Mouse (Mus musculus): Measurements from ENCODE around the gene C530008M17Rik. TPM values are rescaled to one million over a fixed set of nuclear protein-coding genes. Genes with fewer than 3 reads are reported as not detected.

The C530008M17Rik gene
- polyA plus RNA-seq, 1 experiment from 2014 or later: 44.6 TPM

DNA sequence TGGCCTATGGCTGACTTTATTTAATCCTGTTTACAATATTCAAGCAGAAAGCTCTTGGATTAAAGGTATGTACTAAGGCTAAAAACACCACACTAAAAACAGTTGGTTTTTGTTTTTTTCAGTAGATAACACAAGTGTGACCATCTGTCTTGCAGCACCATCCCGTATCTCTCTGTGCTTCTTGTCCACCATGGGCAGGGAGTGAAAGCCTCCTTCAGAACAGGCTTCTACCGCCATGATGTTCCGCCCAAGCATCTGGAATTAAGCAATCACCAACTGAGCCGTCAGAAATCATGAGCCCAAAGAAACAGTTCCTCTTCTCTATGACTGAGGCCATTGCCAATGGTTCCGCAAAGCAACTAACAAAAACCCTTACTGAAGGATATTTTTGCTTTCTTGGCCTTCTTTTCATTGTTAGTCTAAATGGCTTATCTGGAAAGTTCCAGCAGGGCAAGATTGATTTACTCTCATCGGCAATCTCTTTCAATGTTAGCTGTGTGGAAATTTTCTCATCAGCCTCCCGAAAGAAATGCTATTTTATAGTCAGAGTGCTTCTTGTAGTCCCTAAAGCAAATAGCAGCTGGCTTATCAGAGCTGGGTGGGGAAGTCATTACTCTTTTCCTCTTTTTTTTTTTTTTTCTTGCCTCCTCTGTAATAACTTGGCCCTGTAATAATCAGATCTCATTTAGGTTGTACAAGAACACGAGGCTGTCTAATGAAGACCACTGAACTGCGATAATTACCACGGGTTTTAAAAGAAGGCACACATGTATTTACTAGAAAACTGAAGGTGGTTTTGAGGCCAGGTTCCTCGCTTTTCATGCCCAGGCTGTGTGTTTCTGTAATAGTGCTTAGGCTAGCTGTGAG, 49.2 kb downstream of the C530008M17Rik start:
- peaks cover 17% of the 10 kb centered on the region for H3K4me1 ChIP-seq (ENCODE audit: control insufficient read depth, insufficient read depth, low read length)
- H3K36me3 ChIP-seq (ENCODE audit: control insufficient read depth, insufficient read depth, low read length): no peaks in the 10 kb centered on the region
- H3K9ac ChIP-seq (ENCODE audit: low read length): no peak overlapping the region
- no peak overlapping the region for H3K4me3 ChIP-seq (ENCODE audit: low read depth, low read length)
- H3K9me3 ChIP-seq (replicated peaks; ENCODE audit: control insufficient read depth, low read length): no peaks in the 10 kb centered on the region
- H3K27me3 ChIP-seq (replicated peaks; ENCODE audit: control insufficient read depth, insufficient read depth, low read length): no peaks in the 10 kb centered on the region
- no peak for DNase-seq (ENCODE audit: low spot score)
- WGBS: 70% methylated on average over 11 of the region's 11 CpGs
- H3K4me2 ChIP-seq (ENCODE audit: low read length): no peak overlapping the region
- H3K27ac ChIP-seq (ENCODE audit: low read depth, low read length): no peak overlapping the region
- ATAC-seq: no peak

DNA sequence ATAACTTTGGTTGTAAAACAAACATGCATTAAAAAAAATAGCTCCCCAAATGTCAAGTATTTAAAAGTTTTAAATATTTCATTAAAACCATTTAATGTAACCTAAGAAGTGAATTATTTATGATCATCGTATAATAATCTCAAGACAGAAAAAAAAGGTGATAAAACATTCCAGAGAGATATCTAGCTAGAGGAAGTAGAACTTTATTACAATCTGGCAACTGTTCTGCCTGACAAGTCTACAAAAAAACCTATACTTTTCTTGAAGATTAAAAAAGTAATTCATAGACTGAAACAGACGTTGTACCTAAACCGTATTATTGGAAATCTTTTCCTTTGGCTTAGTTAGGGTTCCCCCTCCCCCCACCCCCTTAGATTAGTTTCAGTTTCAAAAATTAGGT, 50.8 kb downstream of the C530008M17Rik start:
- DNase-seq (ENCODE audit: low spot score) (no peak), ATAC-seq (no peak)
- Histone ChIP-seq H3K36me3 (ENCODE audit: control insufficient read depth, insufficient read depth, low read length) (no peaks in the 10 kb centered on the region), H3K27ac (ENCODE audit: low read depth, low read length) (no peak overlapping the region), H3K4me1 (ENCODE audit: control insufficient read depth, insufficient read depth, low read length) (peaks cover 8% of the 10 kb centered on the region), H3K9ac (ENCODE audit: low read length) (no peak overlapping the region), H3K27me3 (replicated peaks; ENCODE audit: control insufficient read depth, insufficient read depth, low read length) (no peaks in the 10 kb centered on the region), H3K4me3 (ENCODE audit: low read depth, low read length) (no peak overlapping the region), H3K4me2 (ENCODE audit: low read length) (no peak overlapping the region), H3K9me3 (replicated peaks; ENCODE audit: control insufficient read depth, low read length) (no peaks in the 10 kb centered on the region)
- WGBS: 91% methylated on average over 3 of the region's 3 CpGs

DNA sequence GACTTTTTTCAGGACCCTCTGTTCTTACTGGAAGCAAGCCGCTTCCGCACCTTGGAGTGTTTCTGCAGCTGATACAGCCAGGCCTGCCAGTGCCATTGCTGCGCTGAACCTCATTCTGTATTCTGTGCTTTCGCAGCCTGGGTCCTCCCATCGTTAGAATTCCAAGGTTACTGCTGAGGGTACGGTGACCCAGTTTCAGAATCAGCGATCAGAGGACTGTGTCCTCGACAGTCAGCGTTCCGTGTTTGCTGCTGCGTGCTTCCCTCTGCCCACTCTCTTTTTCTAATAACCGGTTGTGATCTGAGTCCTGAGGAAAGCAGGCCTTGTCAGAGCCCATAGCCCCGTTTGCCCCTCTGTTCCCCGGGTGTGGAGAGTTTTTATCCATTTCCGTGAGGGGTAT, 51.7 kb downstream of the C530008M17Rik start:
- no peaks in the 10 kb centered on the region for H3K27me3 ChIP-seq (replicated peaks; ENCODE audit: control insufficient read depth, insufficient read depth, low read length)
- ATAC-seq (no peak), DNase-seq (ENCODE audit: low spot score) (no peak)
- H3K9me3 ChIP-seq (replicated peaks; ENCODE audit: control insufficient read depth, low read length): no peaks in the 10 kb centered on the region
- H3K36me3 ChIP-seq (ENCODE audit: control insufficient read depth, insufficient read depth, low read length): no peaks in the 10 kb centered on the region
- H3K9ac ChIP-seq (ENCODE audit: low read length): no peak overlapping the region
- H3K4me1 ChIP-seq (ENCODE audit: control insufficient read depth, insufficient read depth, low read length): no peaks in the 10 kb centered on the region; the same call in 1 of the 2 replicates
- H3K27ac ChIP-seq (ENCODE audit: low read depth, low read length): 0 out of 2 replicates have a peak overlapping the region, but pooled peaks have one; percentile 27
- H3K4me2 ChIP-seq (ENCODE audit: low read length): no peak overlapping the region
- H3K4me3 ChIP-seq (ENCODE audit: low read depth, low read length): no peak overlapping the region
- 80% methylated on average over 15 of the region's 15 CpGs for WGBS

DNA sequence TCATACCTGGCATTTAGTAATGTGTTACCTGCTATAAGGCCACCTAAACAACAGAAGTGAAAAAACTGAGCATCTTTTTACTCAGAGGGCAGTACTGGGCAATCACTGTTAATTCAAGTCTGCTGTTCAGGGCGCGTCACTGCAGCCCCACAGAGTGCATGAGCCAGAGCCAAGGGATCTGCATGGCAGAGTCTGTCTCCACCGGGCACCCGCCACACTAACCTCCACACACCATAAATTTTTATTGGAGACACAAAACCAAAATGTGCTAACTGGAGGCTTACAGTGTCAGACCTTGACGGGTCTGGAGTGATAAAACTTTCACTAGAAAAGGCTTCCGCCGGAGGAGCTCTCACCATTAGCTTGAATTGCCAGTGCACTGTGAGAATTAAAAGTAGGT, 57.4 kb downstream of the C530008M17Rik start:
- H3K4me1 ChIP-seq (ENCODE audit: control insufficient read depth, insufficient read depth, low read length): peaks cover 5% of the 10 kb centered on the region; the same call in 1 of the 2 replicates
- DNase-seq (ENCODE audit: low spot score) (no peak), ATAC-seq (no peak)
- WGBS: 92% methylated on average over 7 of the region's 7 CpGs
- H3K27me3 ChIP-seq (replicated peaks; ENCODE audit: control insufficient read depth, insufficient read depth, low read length): no peaks in the 10 kb centered on the region
- no peaks in the 10 kb centered on the region for H3K36me3 ChIP-seq (ENCODE audit: control insufficient read depth, insufficient read depth, low read length)
- H3K9me3 ChIP-seq (replicated peaks; ENCODE audit: control insufficient read depth, low read length): no peaks in the 10 kb centered on the region
- no peak overlapping the region for H3K9ac ChIP-seq (ENCODE audit: low read length)
- H3K4me2 ChIP-seq (ENCODE audit: low read length): no peak overlapping the region
- H3K27ac ChIP-seq (ENCODE audit: low read depth, low read length): no peak overlapping the region
- no peak overlapping the region for H3K4me3 ChIP-seq (ENCODE audit: low read depth, low read length)

DNA sequence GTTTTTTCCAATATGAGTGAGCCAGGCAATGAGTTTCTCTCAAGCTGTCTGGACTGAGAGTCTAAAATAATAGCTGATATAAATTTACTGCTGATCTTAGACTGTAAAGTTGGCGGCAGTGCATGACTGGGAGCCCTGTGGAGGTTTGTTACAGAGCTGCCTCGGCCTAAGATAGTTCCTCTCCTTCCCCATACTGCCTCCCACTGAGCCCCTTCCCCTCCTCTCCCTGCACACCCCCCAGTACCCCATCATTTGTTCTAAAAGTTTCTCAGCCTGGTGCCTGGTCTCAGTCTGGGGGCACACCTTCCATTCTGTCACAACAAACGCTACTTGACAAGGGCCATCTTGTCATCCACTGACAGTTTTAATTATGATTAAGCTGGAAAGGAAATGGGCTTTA, 63.6 kb downstream of the C530008M17Rik start:
- DNase-seq (ENCODE audit: low spot score) (no peak), ATAC-seq (0 out of 2 replicates have a peak, but pooled peaks have one; percentile 11)
- Histone ChIP-seq H3K27ac (ENCODE audit: low read depth, low read length) (no peak overlapping the region), H3K36me3 (ENCODE audit: control insufficient read depth, insufficient read depth, low read length) (0 out of 2 replicates have a peak, but pooled peaks cover 15% of the 10 kb centered on the region), H3K4me2 (ENCODE audit: low read length) (no peak overlapping the region), H3K4me3 (ENCODE audit: low read depth, low read length) (no peak overlapping the region), H3K9me3 (replicated peaks; ENCODE audit: control insufficient read depth, low read length) (no peaks in the 10 kb centered on the region), H3K4me1 (ENCODE audit: control insufficient read depth, insufficient read depth, low read length) (peaks cover 12% of the 10 kb centered on the region), H3K27me3 (replicated peaks; ENCODE audit: control insufficient read depth, insufficient read depth, low read length) (no peaks in the 10 kb centered on the region), H3K9ac (ENCODE audit: low read length) (no peak overlapping the region)
- WGBS: 81% methylated on average over 3 of the region's 3 CpGs

DNA sequence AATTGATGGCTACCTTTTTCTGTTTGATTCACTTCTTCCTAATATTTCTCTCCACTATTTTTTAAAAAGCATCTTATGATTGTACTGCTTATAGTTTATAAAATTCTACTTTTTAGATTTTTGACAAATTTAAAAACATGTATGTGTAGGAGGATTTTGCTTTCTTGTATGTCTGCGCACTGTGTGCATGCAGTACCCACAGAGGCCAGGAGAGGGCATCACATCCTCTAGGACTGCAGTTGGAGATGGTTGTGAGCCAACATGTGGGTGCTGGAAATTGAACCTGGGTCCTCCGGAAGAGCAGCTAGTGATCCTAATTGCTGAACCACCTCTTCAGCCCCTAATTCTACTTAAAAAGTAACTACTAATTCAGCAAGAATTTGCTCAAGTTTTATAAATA, 68.6 kb downstream of the C530008M17Rik start:
- 97% methylated on average over 2 of the region's 2 CpGs for WGBS
- 0 out of 2 replicates have a peak, but pooled peaks cover 15% of the 10 kb centered on the region for H3K36me3 ChIP-seq (ENCODE audit: control insufficient read depth, insufficient read depth, low read length)

DNA sequence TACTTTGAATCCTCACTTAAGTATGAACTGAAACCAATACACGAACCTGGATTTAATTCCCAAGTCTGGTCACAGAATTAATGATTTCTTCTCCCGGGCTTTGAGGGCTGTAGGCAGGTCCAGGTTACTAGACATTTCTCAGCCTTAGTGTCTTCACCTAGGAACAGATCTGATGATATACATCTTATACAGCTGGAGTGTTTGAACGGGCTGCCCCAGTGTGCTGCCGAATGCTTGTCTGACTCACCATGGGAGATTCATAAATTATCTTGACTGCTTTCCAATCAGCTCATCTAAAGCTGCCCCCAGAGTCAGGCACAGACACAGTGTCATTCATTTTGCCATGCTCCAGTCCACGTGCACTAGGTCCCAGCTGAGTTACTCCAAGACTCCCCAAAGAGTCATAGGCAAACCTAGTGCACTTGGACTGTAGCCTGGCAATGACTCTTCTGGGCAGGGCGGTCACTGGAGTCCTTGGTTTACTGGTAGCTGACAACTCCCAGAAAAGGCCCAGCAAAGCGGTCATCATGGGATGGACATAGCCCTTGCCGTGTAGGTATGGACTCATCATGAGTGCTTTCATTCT, 70.3 kb downstream of the C530008M17Rik start:
- Histone ChIP-seq H3K4me3 (ENCODE audit: low read depth, low read length) (no peak overlapping the region), H3K9ac (ENCODE audit: low read length) (no peak overlapping the region), H3K4me2 (ENCODE audit: low read length) (no peak overlapping the region), H3K36me3 (ENCODE audit: control insufficient read depth, insufficient read depth, low read length) (0 out of 2 replicates have a peak, but pooled peaks cover 8% of the 10 kb centered on the region), H3K9me3 (replicated peaks; ENCODE audit: control insufficient read depth, low read length) (no peaks in the 10 kb centered on the region), H3K27ac (ENCODE audit: low read depth, low read length) (no peak overlapping the region), H3K4me1 (ENCODE audit: control insufficient read depth, insufficient read depth, low read length) (no peaks in the 10 kb centered on the region), H3K27me3 (replicated peaks; ENCODE audit: control insufficient read depth, insufficient read depth, low read length) (no peaks in the 10 kb centered on the region)
- ATAC-seq (no peak), DNase-seq (ENCODE audit: low spot score) (no peak)
- WGBS: 94% methylated on average over 8 of the region's 8 CpGs

More for the DNA sequence above, 68.6 kb downstream of the C530008M17Rik start:
- Histone ChIP-seq H3K9ac (ENCODE audit: low read length) (no peak overlapping the region), H3K9me3 (replicated peaks; ENCODE audit: control insufficient read depth, low read length) (no peaks in the 10 kb centered on the region), H3K4me2 (ENCODE audit: low read length) (no peak overlapping the region), H3K27ac (ENCODE audit: low read depth, low read length) (no peak overlapping the region), H3K4me3 (ENCODE audit: low read depth, low read length) (no peak overlapping the region), H3K27me3 (replicated peaks; ENCODE audit: control insufficient read depth, insufficient read depth, low read length) (no peaks in the 10 kb centered on the region), H3K4me1 (ENCODE audit: control insufficient read depth, insufficient read depth, low read length) (no peaks in the 10 kb centered on the region)
- no peak for ATAC-seq
- no peak for DNase-seq (ENCODE audit: low spot score)

DNA sequence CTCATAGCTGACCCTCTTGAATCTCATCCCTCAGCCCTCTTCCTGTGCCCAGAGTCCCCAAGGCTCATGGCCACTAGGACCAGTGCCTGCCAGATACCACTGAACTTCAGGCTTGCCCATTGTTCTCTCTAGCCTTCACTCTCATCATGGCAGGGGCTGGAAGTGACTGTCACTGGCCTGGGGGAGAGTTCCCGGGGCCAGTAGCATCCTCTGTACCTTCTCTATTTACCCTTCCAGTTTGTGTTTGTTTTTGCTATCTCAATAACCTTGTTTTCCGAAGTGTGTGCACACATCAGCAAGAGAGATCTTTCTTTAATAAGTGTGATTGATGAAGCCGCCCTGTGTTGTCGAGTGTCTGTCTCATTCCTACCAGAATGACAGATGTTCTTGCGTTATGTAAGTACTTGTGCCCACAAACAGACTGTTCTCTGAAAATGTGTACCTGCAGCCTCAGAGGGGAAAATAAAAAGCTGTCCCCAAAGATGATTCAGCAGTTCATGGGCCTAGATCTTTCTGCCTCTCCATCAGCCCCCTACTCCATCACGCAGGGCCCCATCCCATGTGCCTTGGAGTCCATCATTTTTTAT, 76.8 kb downstream of the C530008M17Rik start:
- WGBS: 90% methylated on average over 6 of the region's 6 CpGs
- H3K9ac ChIP-seq (ENCODE audit: low read length): no peak overlapping the region
- no peaks in the 10 kb centered on the region for H3K4me1 ChIP-seq (ENCODE audit: control insufficient read depth, insufficient read depth, low read length)
- H3K4me3 ChIP-seq (ENCODE audit: low read depth, low read length): no peak overlapping the region
- no peak for ATAC-seq
- H3K36me3 ChIP-seq (ENCODE audit: control insufficient read depth, insufficient read depth, low read length): 0 out of 2 replicates have a peak, but pooled peaks cover 2% of the 10 kb centered on the region
- H3K27ac ChIP-seq (ENCODE audit: low read depth, low read length): no peak overlapping the region
- H3K9me3 ChIP-seq (replicated peaks; ENCODE audit: control insufficient read depth, low read length): no peaks in the 10 kb centered on the region
- no peak for DNase-seq (ENCODE audit: low spot score)
- no peak overlapping the region for H3K4me2 ChIP-seq (ENCODE audit: low read length)
- H3K27me3 ChIP-seq (replicated peaks; ENCODE audit: control insufficient read depth, insufficient read depth, low read length): no peaks in the 10 kb centered on the region

All from forebrain, embryonic 14.5 days (tissue).